Mouse (Mus musculus): ENCODE data around the gene Fga. TPM values are rescaled to one million over a fixed set of nuclear protein-coding genes. Genes with fewer than 3 reads are reported as not detected.
A peak's percentile ranks its signal among the peaks of the same experiment; 100 is the strongest.

The Fga gene
- polyA plus RNA-seq, 1 experiment from 2014 or later, result 40.6 TPM

DNA sequence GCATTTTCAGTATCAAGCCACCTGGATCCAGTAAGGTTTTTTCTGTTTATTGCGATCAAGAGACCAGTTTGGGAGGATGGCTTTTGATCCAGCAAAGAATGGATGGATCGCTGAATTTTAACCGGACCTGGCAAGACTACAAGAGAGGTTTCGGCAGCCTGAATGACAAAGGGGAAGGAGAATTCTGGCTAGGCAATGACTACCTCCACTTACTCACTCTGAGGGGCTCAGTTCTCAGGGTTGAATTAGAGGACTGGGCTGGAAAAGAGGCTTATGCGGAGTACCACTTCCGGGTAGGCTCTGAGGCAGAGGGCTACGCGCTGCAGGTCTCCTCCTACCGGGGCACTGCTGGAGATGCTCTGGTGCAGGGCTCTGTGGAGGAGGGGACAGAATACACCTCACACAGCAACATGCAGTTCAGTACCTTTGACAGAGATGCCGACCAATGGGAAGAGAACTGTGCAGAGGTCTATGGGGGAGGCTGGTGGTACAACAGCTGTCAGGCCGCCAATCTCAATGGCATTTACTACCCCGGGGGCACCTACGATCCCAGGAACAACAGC, 7.0 kb downstream of the Fga start:
- Histone ChIP-seq H3K36me3 (no peaks in the 10 kb centered on the region), H3K4me1 (no peaks in the 10 kb centered on the region), H3K4me2 (no peak overlapping the region), H3K9me3 (no peaks in the 10 kb centered on the region), H3K4me3 (replicated peaks) (no peak overlapping the region), H3K27ac (no peak overlapping the region), H3K27me3 (replicated peaks) (no peaks in the 10 kb centered on the region), H3K9ac (no peak overlapping the region)
- ATAC-seq (ENCODE audit: insufficient read depth, low FRiP score, low read depth), result no peak
- WGBS, result 57% methylated on average over 13 of the region's 13 CpGs

- WGBS, result 76% methylated on average over 8 of the region's 8 CpGs
- H3K27ac ChIP-seq, result no peak overlapping the region
- ATAC-seq (ENCODE audit: insufficient read depth, low FRiP score, low read depth), result no peak
- H3K4me3 ChIP-seq (replicated peaks), result no peak overlapping the region
- H3K9me3 ChIP-seq, result no peaks in the 10 kb centered on the region
- H3K27me3 ChIP-seq (replicated peaks), result no peaks in the 10 kb centered on the region
- no peak overlapping the region for H3K4me2 ChIP-seq
- H3K9ac ChIP-seq, result no peak overlapping the region
- no peaks in the 10 kb centered on the region for H3K36me3 ChIP-seq
- no peaks in the 10 kb centered on the region for H3K4me1 ChIP-seq
Observed at GRCm38 (mm10) chr3:83033801-83034200, 7.9 kb downstream of the Fga start.

GRCm38 (mm10) chr3:83038865-83039264, 13.0 kb downstream of the Fga start:
- Histone ChIP-seq H3K4me1 (no peaks in the 10 kb centered on the region), H3K4me3 (replicated peaks) (no peak overlapping the region), H3K27me3 (replicated peaks) (no peaks in the 10 kb centered on the region), H3K36me3 (no peaks in the 10 kb centered on the region), H3K4me2 (no peak overlapping the region), H3K9ac (no peak overlapping the region), H3K27ac (no peak overlapping the region), H3K9me3 (no peaks in the 10 kb centered on the region)
- ATAC-seq (ENCODE audit: insufficient read depth, low FRiP score, low read depth), result peak; percentile 22; the same call in 1 of the 2 replicates
- 52% methylated on average over 2 of the region's 2 CpGs for WGBS

DNA sequence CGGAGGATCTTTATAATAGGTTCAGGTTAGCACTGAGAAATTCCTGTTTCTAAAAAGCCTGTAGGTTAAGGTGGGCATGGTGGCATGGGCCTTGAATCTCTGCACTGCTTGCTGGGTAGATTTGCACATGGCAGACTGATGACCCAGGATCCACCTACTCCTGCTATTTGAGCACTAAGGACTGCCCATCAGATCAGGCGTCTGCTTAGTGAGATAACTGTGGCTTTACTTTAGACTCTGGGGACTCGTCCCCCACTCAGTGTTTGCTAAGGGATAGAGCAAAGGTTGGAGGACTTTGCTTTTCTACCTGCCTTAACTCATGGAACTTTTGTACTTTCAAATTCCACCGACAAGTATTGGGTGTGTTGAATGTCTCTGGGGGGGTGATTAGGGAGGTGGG, 13.8 kb downstream of the Fga start:
- Histone ChIP-seq H3K36me3 (no peaks in the 10 kb centered on the region), H3K4me2 (no peak overlapping the region), H3K27ac (no peak overlapping the region), H3K4me1 (no peaks in the 10 kb centered on the region), H3K9ac (no peak overlapping the region), H3K4me3 (replicated peaks) (no peak overlapping the region), H3K27me3 (replicated peaks) (no peaks in the 10 kb centered on the region), H3K9me3 (no peaks in the 10 kb centered on the region)
- 55% methylated on average over 4 of the region's 4 CpGs for WGBS
- ATAC-seq (ENCODE audit: insufficient read depth, low FRiP score, low read depth), result peak; percentile 50; the same call in 1 of the 2 replicates

DNA sequence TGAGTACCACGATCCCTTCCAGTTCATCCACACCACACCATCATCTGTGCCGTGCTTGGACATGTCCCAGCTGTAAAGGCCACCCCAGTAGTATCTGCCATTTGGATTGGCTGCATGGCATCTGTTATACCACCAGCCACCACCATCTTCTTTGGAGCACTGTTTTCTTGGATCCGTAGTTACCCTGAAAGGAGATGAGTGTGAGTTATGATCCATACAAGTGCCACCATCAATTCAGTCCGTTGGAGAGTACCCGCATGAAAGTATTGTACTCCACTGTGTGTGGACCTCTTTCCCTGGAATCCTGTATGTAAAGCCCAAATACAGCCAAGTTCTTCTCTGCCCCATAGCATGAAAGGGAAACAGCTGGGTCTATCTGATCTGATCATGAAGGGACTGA, 16.6 kb downstream of the Fga start:
- Histone ChIP-seq H3K9me3 (no peaks in the 10 kb centered on the region), H3K9ac (no peak overlapping the region), H3K4me3 (replicated peaks) (no peak overlapping the region), H3K36me3 (no peaks in the 10 kb centered on the region), H3K4me1 (no peaks in the 10 kb centered on the region), H3K27ac (no peak overlapping the region), H3K27me3 (replicated peaks) (no peaks in the 10 kb centered on the region), H3K4me2 (no peak overlapping the region)
- 89% methylated on average over 5 of the region's 5 CpGs for WGBS
- ATAC-seq (ENCODE audit: insufficient read depth, low FRiP score, low read depth), result no peak

DNA sequence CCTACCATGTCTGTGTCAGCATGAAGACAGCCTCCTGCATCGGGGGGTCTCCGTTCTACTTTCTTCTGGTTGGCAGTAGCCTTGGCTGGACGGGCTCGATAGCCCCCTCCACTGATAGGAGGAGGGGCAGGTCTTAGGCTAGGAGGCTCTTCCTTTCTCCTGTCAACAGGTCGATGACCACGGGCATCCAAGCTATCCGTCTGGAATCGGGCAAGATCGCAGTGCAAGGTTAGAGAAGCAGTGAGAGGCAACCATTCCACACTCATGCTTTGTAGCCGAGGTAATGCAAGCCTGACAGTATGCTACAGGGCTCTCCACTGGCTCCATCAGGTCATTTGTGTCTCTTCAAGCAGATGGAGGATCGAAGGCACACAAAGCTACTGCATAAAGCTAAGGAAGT, 20.8 kb downstream of the Fga start:
- Histone ChIP-seq H3K27me3 (replicated peaks) (no peaks in the 10 kb centered on the region), H3K4me2 (no peak overlapping the region), H3K4me1 (no peaks in the 10 kb centered on the region), H3K9ac (no peak overlapping the region), H3K4me3 (replicated peaks) (no peak overlapping the region), H3K27ac (no peak overlapping the region), H3K9me3 (no peaks in the 10 kb centered on the region), H3K36me3 (no peaks in the 10 kb centered on the region)
- ATAC-seq (ENCODE audit: insufficient read depth, low FRiP score, low read depth), result no peak
- 81% methylated on average over 11 of the region's 11 CpGs for WGBS

DNA sequence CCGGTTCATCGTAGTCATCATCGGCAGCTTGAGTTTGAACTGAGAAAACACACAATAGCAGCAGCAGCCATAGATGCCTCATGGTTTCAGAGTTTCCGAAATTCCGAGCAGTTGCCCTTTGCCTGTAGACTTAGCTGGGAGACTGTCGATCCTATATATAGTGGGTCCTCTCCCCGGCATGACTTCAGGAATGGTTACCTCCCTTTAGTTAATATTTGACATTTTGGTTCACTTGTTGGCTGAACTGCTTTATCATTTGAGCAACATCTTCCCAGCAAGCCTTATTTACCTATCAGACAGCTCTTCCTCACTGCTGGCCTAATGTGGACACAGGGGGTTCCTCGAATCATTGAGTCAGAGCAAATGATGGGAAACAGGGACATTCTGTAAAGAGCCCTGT, 23.8 kb downstream of the Fga start, which contains the start of gene Fgb:
Fgb (minus strand) TSS at position 184 of the 400 bp plus-strand sequence.
- no peak within 1 kb of the TSS for H3K4me2 ChIP-seq
- H3K9me3 ChIP-seq, result no peaks in the 10 kb centered on the region
- no peaks in the 10 kb centered on the region for H3K4me1 ChIP-seq
- H3K9ac ChIP-seq, result no peak within 1 kb of the TSS
- 73% methylated on average over 8 of the region's 8 CpGs for WGBS
- H3K4me3 ChIP-seq (replicated peaks), result no peak within 1 kb of the TSS
- no peaks in the 10 kb centered on the region for H3K36me3 ChIP-seq
- no peak; the same call in 1 of the 2 replicates for ATAC-seq (ENCODE audit: insufficient read depth, low FRiP score, low read depth)
- H3K27ac ChIP-seq, result no peak within 1 kb of the TSS
- no peaks in the 10 kb centered on the region for H3K27me3 ChIP-seq (replicated peaks)

- ATAC-seq (ENCODE audit: insufficient read depth, low FRiP score, low read depth), result no peak
- WGBS, result 62% methylated on average over 5 of the region's 5 CpGs
Observed at GRCm38 (mm10) chr3:83050661-83051060, 24.8 kb downstream of the Fga start.

DNA sequence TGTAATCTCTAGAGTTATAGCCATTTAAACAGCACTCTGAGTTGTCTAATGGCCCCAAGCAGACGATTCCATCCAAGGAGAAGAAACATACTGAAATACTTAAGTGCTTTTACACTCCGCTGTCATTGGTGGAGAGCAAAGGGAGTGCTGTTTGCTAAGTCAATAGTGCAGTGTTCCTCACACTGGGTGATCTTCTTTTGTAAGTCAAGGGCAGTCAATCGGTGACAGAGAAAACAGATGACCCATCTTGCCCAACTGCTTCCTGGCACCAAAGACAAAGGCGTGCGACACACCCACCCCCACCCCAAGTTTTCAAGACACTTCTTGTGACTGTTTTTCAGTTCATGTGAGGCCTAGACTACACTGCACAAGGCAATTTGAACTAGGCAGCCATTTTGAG, 26.2 kb downstream of the Fga start:
- no peak overlapping the region for H3K4me2 ChIP-seq
- H3K9ac ChIP-seq, result no peak overlapping the region
- peaks cover 5% of the 10 kb centered on the region; the same call in 1 of the 2 replicates for H3K4me1 ChIP-seq
- WGBS, result 68% methylated on average over 5 of the region's 5 CpGs
- no peaks in the 10 kb centered on the region for H3K27me3 ChIP-seq (replicated peaks)
- no peaks in the 10 kb centered on the region for H3K9me3 ChIP-seq
- no peak overlapping the region for H3K4me3 ChIP-seq (replicated peaks)
- no peaks in the 10 kb centered on the region for H3K36me3 ChIP-seq
- H3K27ac ChIP-seq, result no peak overlapping the region
- no peak for ATAC-seq (ENCODE audit: insufficient read depth, low FRiP score, low read depth)

More at GRCm38 (mm10) chr3:83050661-83051060, 24.8 kb downstream of the Fga start:
- H3K4me2 ChIP-seq, result no peak overlapping the region
- H3K27me3 ChIP-seq (replicated peaks), result no peaks in the 10 kb centered on the region
- no peak overlapping the region for H3K27ac ChIP-seq
- H3K9me3 ChIP-seq, result no peaks in the 10 kb centered on the region
- H3K36me3 ChIP-seq, result no peaks in the 10 kb centered on the region
- H3K4me3 ChIP-seq (replicated peaks), result no peak overlapping the region
- no peak overlapping the region for H3K9ac ChIP-seq
- no peaks in the 10 kb centered on the region for H3K4me1 ChIP-seq

- no peak overlapping the region for H3K9ac ChIP-seq
- 83% methylated on average over 7 of the region's 7 CpGs for whole genome bisulfite sequencing
- no peak overlapping the region for H3K4me2 ChIP-seq
- no peaks in the 10 kb centered on the region for H3K36me3 ChIP-seq
- H3K4me3 ChIP-seq (replicated peaks), result no peak overlapping the region
- no peak for ATAC-seq (ENCODE audit: insufficient read depth, low FRiP score, low read depth)
- H3K27ac ChIP-seq, result no peak overlapping the region
- peaks cover 5% of the 10 kb centered on the region; the same call in 1 of the 2 replicates for H3K4me1 ChIP-seq
- no peaks in the 10 kb centered on the region for H3K27me3 ChIP-seq (replicated peaks)
- no peaks in the 10 kb centered on the region for H3K9me3 ChIP-seq
Observed at GRCm38 (mm10) chr3:83053126-83053525, 27.2 kb downstream of the Fga start.

DNA sequence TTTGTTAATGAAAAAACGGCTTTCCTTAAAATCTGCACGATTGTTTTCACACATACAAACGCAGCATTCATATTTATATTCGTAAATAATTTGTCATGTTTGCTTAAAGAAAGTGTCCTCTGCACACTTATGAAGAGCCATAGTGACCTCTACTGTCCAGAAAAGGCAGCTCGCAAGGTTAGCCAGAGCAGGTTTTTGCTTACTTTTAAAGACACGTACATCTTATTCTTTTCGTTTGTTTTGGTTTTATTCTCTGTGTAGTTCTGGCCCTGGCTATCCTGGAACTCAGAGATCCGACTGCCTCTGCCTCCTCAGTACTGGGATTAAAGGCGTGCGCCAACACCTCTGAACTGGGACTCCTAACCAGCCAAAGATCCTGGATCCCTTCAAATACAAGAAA, 27.9 kb downstream of the Fga start:
- Histone ChIP-seq H3K36me3 (peaks cover 5% of the 10 kb centered on the region; the same call in 1 of the 2 replicates), H3K9me3 (no peaks in the 10 kb centered on the region), H3K27ac (no peak overlapping the region), H3K4me3 (replicated peaks) (no peak overlapping the region), H3K4me2 (no peak overlapping the region; the same call in 1 of the 2 replicates), H3K27me3 (replicated peaks) (no peaks in the 10 kb centered on the region), H3K9ac (no peak overlapping the region), H3K4me1 (peaks cover 5% of the 10 kb centered on the region; the same call in 1 of the 2 replicates)
- 25% methylated on average over 10 of the region's 10 CpGs for WGBS
- ATAC-seq (ENCODE audit: insufficient read depth, low FRiP score, low read depth), result no peak

DNA sequence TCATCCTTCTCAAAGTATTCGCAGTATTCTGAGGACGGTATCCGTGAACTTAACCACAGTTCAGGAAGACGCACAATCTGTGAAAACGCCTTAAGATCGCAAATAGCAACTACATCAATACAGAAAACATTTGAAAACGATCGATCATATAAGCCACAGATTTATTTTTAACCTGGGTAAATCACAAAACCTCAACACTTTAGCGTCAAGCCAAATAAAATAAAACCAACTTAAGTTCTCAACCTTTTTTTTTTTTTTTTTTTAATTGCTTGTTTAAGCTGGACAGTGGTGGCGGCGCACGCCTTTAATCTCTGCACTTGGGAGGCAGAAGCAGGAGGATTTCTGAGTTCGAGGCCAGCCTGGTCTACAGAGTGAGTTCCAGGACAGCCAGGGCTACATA, 28.9 kb downstream of the Fga start:
- Histone ChIP-seq H3K4me1 (peaks cover 5% of the 10 kb centered on the region; the same call in 1 of the 2 replicates), H3K9me3 (no peaks in the 10 kb centered on the region), H3K4me3 (replicated peaks) (peak overlapping the region; percentile 84), H3K27me3 (replicated peaks) (no peaks in the 10 kb centered on the region), H3K4me2 (peak overlapping the region; percentile 50), H3K36me3 (peaks cover 10% of the 10 kb centered on the region; the same call in 1 of the 2 replicates), H3K27ac (no peak overlapping the region), H3K9ac (no peak overlapping the region)
- 21% methylated on average over 13 of the region's 13 CpGs for WGBS
- ATAC-seq (ENCODE audit: insufficient read depth, low FRiP score, low read depth), result no peak
